Mouse (Mus musculus) erythroblast, embryonic 14.5 days (primary cell): ENCODE data around the gene Msh3.

Experiments used
- GATA1 ChIP-seq: IDR thresholded peaks from 2 replicates; pipeline ENCODE4 v1.6.1; 2012; ENCODE audit warnings: low read length, inconsistent platforms, mixed read lengths
- TAL1 ChIP-seq: IDR thresholded peaks from 3 replicates; pipeline ENCODE4 v1.6.1; 2012; ENCODE audit warnings: low read length, inconsistent platforms, mixed read lengths

- TF ChIP-seq GATA1, result no peak
- no peak for TF ChIP-seq TAL1
These were observed 40.2 kb downstream of the Msh3 start for GRCm38 (mm10) chr13:92314613-92315012.
